Mouse (Mus musculus): ENCODE data around the gene C2cd3. TPM values are rescaled to one million over a fixed set of nuclear protein-coding genes. Genes with fewer than 3 reads are reported as not detected.

C2cd3 gene
- polyA plus RNA-seq, 1 experiment, result 39.7 TPM

DNA sequence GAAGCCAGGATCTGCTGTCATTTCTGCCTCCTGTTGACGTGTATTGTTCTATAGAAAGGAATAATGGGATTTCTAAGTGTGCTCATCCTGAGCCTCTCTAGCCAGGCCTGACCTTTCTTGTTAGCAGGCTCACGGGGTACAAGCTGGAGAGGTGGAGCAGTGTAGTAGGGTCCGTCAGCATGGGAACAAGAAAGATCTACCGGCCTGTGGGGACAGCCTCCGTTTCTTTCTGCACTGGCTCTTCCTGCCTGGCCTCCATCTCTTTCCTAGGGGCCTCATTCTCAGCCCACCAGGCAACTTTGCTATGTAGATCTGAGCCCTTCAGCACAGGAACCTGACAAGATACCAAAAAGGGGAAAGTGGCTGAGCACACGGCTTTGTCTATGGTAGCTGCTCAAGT is 96.7 kb downstream of the C2cd3 start:
- Histone ChIP-seq H3K4me3 (ENCODE audit: control insufficient read depth, low read depth, low read length) (no peak overlapping the region), H3K36me3 (ENCODE audit: control insufficient read depth, insufficient read depth, low read length) (no peaks in the 10 kb centered on the region; the same call in 1 of the 2 replicates), H3K4me1 (ENCODE audit: control insufficient read depth, insufficient read depth, low read length) (peaks cover 4% of the 10 kb centered on the region; the same call in 1 of the 2 replicates), H3K27ac (ENCODE audit: control insufficient read depth, insufficient read depth, low read depth, low read length) (no peak overlapping the region), H3K27me3 (ENCODE audit: control insufficient read depth, insufficient read depth, low read length) (no peaks in the 10 kb centered on the region)
- TF ChIP-seq POLR2A (IDR thresholded peaks at IDR 0.05; ENCODE audit: control insufficient read depth, low read depth, low read length), result no peak

GRCm38 (mm10) chr7:100469502-100469901 is 97.5 kb downstream of the C2cd3 start:
- peaks cover 4% of the 10 kb centered on the region; the same call in 1 of the 2 replicates for H3K4me1 ChIP-seq (ENCODE audit: control insufficient read depth, insufficient read depth, low read length)
- TF ChIP-seq POLR2A (IDR thresholded peaks at IDR 0.05; ENCODE audit: control insufficient read depth, low read depth, low read length) (no peak), CTCF (IDR thresholded peaks at IDR 0.05; ENCODE audit: control insufficient read depth, insufficient read depth, insufficient replicate concordance, low read depth, low read length) (no peak)
- no peak overlapping the region for H3K27ac ChIP-seq (ENCODE audit: control insufficient read depth, insufficient read depth, low read depth, low read length)
- no peaks in the 10 kb centered on the region; the same call in 1 of the 2 replicates for H3K36me3 ChIP-seq (ENCODE audit: control insufficient read depth, insufficient read depth, low read length)
- H3K4me3 ChIP-seq (ENCODE audit: control insufficient read depth, low read depth, low read length), result no peak overlapping the region
- H3K27me3 ChIP-seq (ENCODE audit: control insufficient read depth, insufficient read depth, low read length), result no peaks in the 10 kb centered on the region

GRCm38 (mm10) chr7:100470796-100471406 is 98.9 kb downstream of the C2cd3 start:
- Histone ChIP-seq H3K27ac (ENCODE audit: control insufficient read depth, insufficient read depth, low read depth, low read length) (no peak overlapping the region), H3K4me1 (ENCODE audit: control insufficient read depth, insufficient read depth, low read length) (no peaks in the 10 kb centered on the region; the same call in 1 of the 2 replicates), H3K4me3 (ENCODE audit: control insufficient read depth, low read depth, low read length) (no peak overlapping the region), H3K36me3 (ENCODE audit: control insufficient read depth, insufficient read depth, low read length) (no peaks in the 10 kb centered on the region), H3K27me3 (ENCODE audit: control insufficient read depth, insufficient read depth, low read length) (no peaks in the 10 kb centered on the region)
- TF ChIP-seq CTCF (IDR thresholded peaks at IDR 0.05; ENCODE audit: control insufficient read depth, insufficient read depth, insufficient replicate concordance, low read depth, low read length) (no peak), POLR2A (IDR thresholded peaks at IDR 0.05; ENCODE audit: control insufficient read depth, low read depth, low read length) (no peak)

- H3K4me3 ChIP-seq (ENCODE audit: control insufficient read depth, low read depth, low read length), result no peak overlapping the region
- H3K36me3 ChIP-seq (ENCODE audit: control insufficient read depth, insufficient read depth, low read length), result no peaks in the 10 kb centered on the region
- H3K27me3 ChIP-seq (ENCODE audit: control insufficient read depth, insufficient read depth, low read length), result no peaks in the 10 kb centered on the region
- H3K4me1 ChIP-seq (ENCODE audit: control insufficient read depth, insufficient read depth, low read length), result no peaks in the 10 kb centered on the region; the same call in 1 of the 2 replicates
- no peak overlapping the region for H3K27ac ChIP-seq (ENCODE audit: control insufficient read depth, insufficient read depth, low read depth, low read length)
- TF ChIP-seq CTCF (IDR thresholded peaks at IDR 0.05; ENCODE audit: control insufficient read depth, insufficient read depth, insufficient replicate concordance, low read depth, low read length), result no peak
- TF ChIP-seq POLR2A (IDR thresholded peaks at IDR 0.05; ENCODE audit: control insufficient read depth, low read depth, low read length), result no peak
These were observed 99.4 kb downstream of the C2cd3 start for GRCm38 (mm10) chr7:100471407-100471797.

DNA sequence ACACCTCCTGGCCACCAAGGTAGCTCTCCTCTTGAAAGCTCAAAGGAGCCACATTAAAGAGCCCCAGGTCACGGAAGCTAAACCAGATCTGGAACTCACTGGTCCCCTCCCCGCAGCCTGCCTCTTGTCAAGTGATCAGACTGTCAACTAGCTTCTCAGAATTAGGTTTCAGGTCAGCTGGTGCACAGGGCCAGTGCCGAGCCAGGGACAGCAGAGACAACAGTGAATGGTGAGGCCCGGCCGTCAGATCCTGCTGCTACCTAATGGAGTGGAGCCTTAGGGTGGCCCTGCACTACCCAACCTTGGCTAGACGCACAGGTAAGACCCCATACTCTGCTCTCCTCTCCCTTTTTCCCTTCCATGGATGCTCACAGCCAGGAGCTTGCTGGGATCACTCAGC is 100.7 kb downstream of the C2cd3 start, which contains the start of gene Ucp3:
TSS of gene Ucp3 (plus strand) at position 214 of the 400 bp plus-strand sequence.
- Histone ChIP-seq H3K27me3 (ENCODE audit: control insufficient read depth, insufficient read depth, low read length) (no peaks in the 10 kb centered on the region), H3K4me1 (ENCODE audit: control insufficient read depth, insufficient read depth, low read length) (no peaks in the 10 kb centered on the region; the same call in 1 of the 2 replicates), H3K36me3 (ENCODE audit: control insufficient read depth, insufficient read depth, low read length) (no peaks in the 10 kb centered on the region), H3K27ac (ENCODE audit: control insufficient read depth, insufficient read depth, low read depth, low read length) (no peak within 1 kb of the TSS), H3K4me3 (ENCODE audit: control insufficient read depth, low read depth, low read length) (no peak within 1 kb of the TSS)
- no peak for TF ChIP-seq POLR2A (IDR thresholded peaks at IDR 0.05; ENCODE audit: control insufficient read depth, low read depth, low read length)
- no peak for TF ChIP-seq CTCF (IDR thresholded peaks at IDR 0.05; ENCODE audit: control insufficient read depth, insufficient read depth, insufficient replicate concordance, low read depth, low read length)

DNA sequence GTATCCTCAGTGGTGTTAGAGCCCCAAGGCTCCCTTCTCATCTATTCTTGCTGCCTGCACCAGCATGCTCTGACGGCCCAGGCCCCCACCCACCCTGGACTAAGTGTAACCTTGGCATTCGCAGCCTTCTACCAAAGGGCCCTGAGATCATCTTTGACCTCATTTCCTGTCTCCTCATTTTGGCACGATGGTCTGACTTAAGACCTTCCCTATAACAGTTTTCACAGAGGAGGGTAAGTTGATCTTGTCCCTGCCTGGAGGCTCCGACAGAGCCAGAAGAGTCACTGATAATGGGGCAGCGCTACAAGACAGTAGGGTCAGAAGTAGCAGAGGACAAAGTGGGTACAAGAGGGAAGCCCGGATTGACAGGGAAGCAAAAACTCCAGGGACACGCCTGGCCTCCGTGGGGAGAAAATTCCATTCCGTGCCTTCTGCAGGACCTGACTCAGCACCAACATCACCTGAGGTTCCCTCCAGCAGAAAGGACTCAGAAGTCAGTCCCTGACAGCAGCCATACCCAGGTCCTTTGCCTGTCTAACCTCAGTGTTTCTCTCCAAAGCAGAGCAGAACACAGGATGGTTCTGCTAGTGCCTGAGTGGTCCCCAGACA is 101.9 kb downstream of the C2cd3 start:
- no peak overlapping the region for H3K27ac ChIP-seq (ENCODE audit: control insufficient read depth, insufficient read depth, low read depth, low read length)
- TF ChIP-seq CTCF (IDR thresholded peaks at IDR 0.05; ENCODE audit: control insufficient read depth, insufficient read depth, insufficient replicate concordance, low read depth, low read length), result no peak
- no peak for TF ChIP-seq POLR2A (IDR thresholded peaks at IDR 0.05; ENCODE audit: control insufficient read depth, low read depth, low read length)
- no peaks in the 10 kb centered on the region; the same call in 1 of the 2 replicates for H3K4me1 ChIP-seq (ENCODE audit: control insufficient read depth, insufficient read depth, low read length)
- H3K27me3 ChIP-seq (ENCODE audit: control insufficient read depth, insufficient read depth, low read length), result no peaks in the 10 kb centered on the region
- no peaks in the 10 kb centered on the region for H3K36me3 ChIP-seq (ENCODE audit: control insufficient read depth, insufficient read depth, low read length)
- no peak overlapping the region for H3K4me3 ChIP-seq (ENCODE audit: control insufficient read depth, low read depth, low read length)

- Histone ChIP-seq H3K4me1 (ENCODE audit: control insufficient read depth, insufficient read depth, low read length) (peaks cover 3% of the 10 kb centered on the region), H3K27me3 (ENCODE audit: control insufficient read depth, insufficient read depth, low read length) (no peaks in the 10 kb centered on the region), H3K27ac (ENCODE audit: control insufficient read depth, insufficient read depth, low read depth, low read length) (no peak overlapping the region), H3K4me3 (ENCODE audit: control insufficient read depth, low read depth, low read length) (no peak overlapping the region), H3K36me3 (ENCODE audit: control insufficient read depth, insufficient read depth, low read length) (no peaks in the 10 kb centered on the region)
- TF ChIP-seq CTCF (IDR thresholded peaks at IDR 0.05; ENCODE audit: control insufficient read depth, insufficient read depth, insufficient replicate concordance, low read depth, low read length), result no peak
- TF ChIP-seq POLR2A (IDR thresholded peaks at IDR 0.05; ENCODE audit: control insufficient read depth, low read depth, low read length), result no peak
These were observed 102.6 kb downstream of the C2cd3 start for GRCm38 (mm10) chr7:100474680-100475079.
